Mouse (Mus musculus): ENCODE measurements around the gene A830031A19Rik.

GRCm38 (mm10) chr11:24095236-24095635 lies 20.4 kb upstream of the A830031A19Rik start:
- TF ChIP-seq EP300 (IDR thresholded peaks at IDR 0.05; ENCODE audit: insufficient read depth, low read depth, low read length) (no peak), CTCF (IDR thresholded peaks at IDR 0.05; ENCODE audit: low read depth, low read length) (no peak)

Data from ES-Bruce4 (cell line).